18 mouse cellular contexts compared by ENCODE assay signal in the genomic region with DNA sequence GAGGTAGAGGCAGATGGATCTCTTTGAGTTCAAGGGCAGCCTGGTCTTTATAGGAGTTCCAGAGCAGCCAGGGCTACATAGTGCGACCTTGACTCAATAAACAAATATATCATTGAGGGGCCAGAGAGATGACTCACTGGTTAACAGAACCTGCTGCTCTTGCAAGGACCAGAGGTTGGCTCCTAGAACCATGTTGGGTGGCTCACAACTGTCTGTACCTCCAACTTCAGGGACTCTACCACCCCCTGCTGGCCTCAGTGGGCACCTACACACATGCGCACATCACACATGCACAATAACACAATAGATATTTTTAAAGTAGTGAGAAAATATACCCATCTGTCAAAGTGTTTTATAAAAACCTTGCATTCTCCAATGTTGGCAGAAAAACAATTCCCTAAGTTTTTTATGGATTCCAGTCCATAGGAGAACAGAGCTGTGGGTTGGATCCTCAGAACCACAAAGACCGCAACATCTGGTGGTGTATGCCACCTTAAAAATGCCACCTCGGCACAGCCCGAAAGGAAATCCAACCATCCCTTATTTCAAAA. TPM values are rescaled to one million over a fixed set of nuclear protein-coding genes. Genes with fewer than 3 reads are reported as not detected.
DNase-seq lines count a peak whose midpoint lies in the region; ATAC-seq and TF ChIP-seq lines count a peak whose summit lies in the region.
"Had no signal": no experiment of that assay in that cellular context is flagged by ENCODE, and none has a peak within 500 bp of the region (broad histone marks: within the 10 kb centered on the region; RNA-seq: fewer than 3 reads in every experiment).

No protein-coding gene starts in this region.

- TF ChIP-seq POLR2A in testis, adult 2 months (IDR thresholded peaks at IDR 0.05; ENCODE audit: control insufficient read depth, low read depth, low read length), result no peak
- no peak for TF ChIP-seq POLR2A in embryonic fibroblast, embryonic 13.5 days (IDR thresholded peaks at IDR 0.05; ENCODE audit: low read depth, low read length)

- DNase-seq in gastrocnemius, adult 2 months, result no peak
- no peak for DNase-seq in gastrocnemius, adult 18-20 months (ENCODE audit: low spot score)
- no peak for DNase-seq in testis, postnatal 10 days (ENCODE audit: low spot score)
- no peak for DNase-seq in cerebellum, postnatal 10 days
- no peak for DNase-seq in heart, adult 8-10 months (ENCODE audit: low spot score)
- no peak for DNase-seq in hindbrain, embryonic 14.5 days (ENCODE audit: low spot score)
- DNase-seq: adrenal gland, postnatal 25 days; cerebellum, postnatal 14 days; gastrocnemius, postnatal 14 days; heart, postnatal 14 days; kidney, adult 11 months; right cerebral cortex, postnatal 25 days had no signal

- no peak overlapping the region for H3K9ac ChIP-seq in hindbrain, embryonic 14.5 days
- H3K9ac ChIP-seq: limb, embryonic 15.5 days; neural tube, embryonic 13.5 days had no signal

- no peak overlapping the region for H3K4me3 ChIP-seq in gastrocnemius, adult 2 months
- H3K4me3 ChIP-seq in testis, adult 2 months (ENCODE audit: control insufficient read depth, low read depth, low read length), result no peak overlapping the region
- no peak overlapping the region for H3K4me3 ChIP-seq in embryonic fibroblast, embryonic 13.5 days (ENCODE audit: insufficient read depth, low read length)
- no peak overlapping the region for H3K4me3 ChIP-seq in hindbrain, embryonic 14.5 days (replicated peaks; ENCODE audit: low read length)
- H3K4me3 ChIP-seq: erythroblast, embryonic 14.5 days; limb, embryonic 15.5 days; neural tube, embryonic 13.5 days had no signal

- no peak overlapping the region for H3K4me2 ChIP-seq in hindbrain, embryonic 14.5 days (replicated peaks)
- H3K4me2 ChIP-seq: limb, embryonic 15.5 days; neural tube, embryonic 13.5 days had no signal

- H3K9me3 ChIP-seq in hindbrain, embryonic 14.5 days (ENCODE audit: control insufficient read depth, low read length), result no peaks in the 10 kb centered on the region
- H3K9me3 ChIP-seq: G1E; limb, embryonic 15.5 days; neural tube, embryonic 13.5 days had no signal

- H3K27ac ChIP-seq in gastrocnemius, adult 2 months, result no peak overlapping the region
- H3K27ac ChIP-seq in testis, adult 2 months (ENCODE audit: control insufficient read depth, insufficient read depth, low read depth, low read length), result no peak overlapping the region
- no peak overlapping the region for H3K27ac ChIP-seq in embryonic fibroblast, embryonic 13.5 days (ENCODE audit: insufficient read depth, low read length)
- no peak overlapping the region for H3K27ac ChIP-seq in hindbrain, embryonic 14.5 days
- H3K27ac ChIP-seq: limb, embryonic 15.5 days; neural tube, embryonic 13.5 days had no signal

- 97% methylated on average over 5 of the region's 5 CpGs for WGBS in hindbrain, embryonic 14.5 days

- peak; percentile 2; the same call in 1 of the 2 replicates for TF ChIP-seq CTCF in gastrocnemius, adult 2 months (IDR thresholded peaks at IDR 0.05)
- peak; percentile 63; the same call in 1 of the 2 replicates for TF ChIP-seq CTCF in testis, adult 2 months (IDR thresholded peaks at IDR 0.05; ENCODE audit: control insufficient read depth, insufficient read depth, insufficient replicate concordance, low read depth, low read length)
- peak; percentile 24; the same call in 1 of the 2 replicates for TF ChIP-seq CTCF in embryonic fibroblast, embryonic 13.5 days (IDR thresholded peaks at IDR 0.05; ENCODE audit: borderline replicate concordance, insufficient read depth, low read length)

- H3K27me3 ChIP-seq in testis, adult 2 months (ENCODE audit: control insufficient read depth, insufficient read depth, low read length), result no peaks in the 10 kb centered on the region
- no peaks in the 10 kb centered on the region for H3K27me3 ChIP-seq in hindbrain, embryonic 14.5 days (ENCODE audit: control insufficient read depth, insufficient read depth, low read length)
- H3K27me3 ChIP-seq: limb, embryonic 15.5 days; neural tube, embryonic 13.5 days had no signal

- H3K36me3 ChIP-seq in testis, adult 2 months (ENCODE audit: control insufficient read depth, insufficient read depth, low read length), result no peaks in the 10 kb centered on the region
- H3K36me3 ChIP-seq in hindbrain, embryonic 14.5 days (replicated peaks; ENCODE audit: control insufficient read depth, insufficient read depth), result no peaks in the 10 kb centered on the region
- H3K36me3 ChIP-seq: G1E; limb, embryonic 15.5 days; neural tube, embryonic 13.5 days had no signal

- intact Hi-C loops in gastrocnemius, adult 2 months (cut with DNase I), result no loop called here

- no peak for ATAC-seq in hindbrain, embryonic 14.5 days (ENCODE audit: low FRiP score)

- no peaks in the 10 kb centered on the region for H3K4me1 ChIP-seq in testis, adult 2 months (ENCODE audit: control insufficient read depth, insufficient read depth, low read length)
- H3K4me1 ChIP-seq in embryonic fibroblast, embryonic 13.5 days (ENCODE audit: control insufficient read depth, insufficient read depth, low read length), result no peaks in the 10 kb centered on the region
- H3K4me1 ChIP-seq in hindbrain, embryonic 14.5 days (replicated peaks; ENCODE audit: control insufficient read depth, insufficient read depth, low read length), result no peaks in the 10 kb centered on the region
- H3K4me1 ChIP-seq: limb, embryonic 15.5 days; neural tube, embryonic 13.5 days had no signal

RNA-seq across cellular contexts. Expression of a gene that starts 11.3 kb away (rescaled TPM):
- 1 to 10 TPM; 2.3 to 2.4 TPM for total RNA-seq in gastrocnemius, adult 2 months (2021)
- total RNA-seq in gastrocnemius, adult 18-20 months (2021), result 1 to 10 TPM; 2.0 to 2.4 TPM
- 2.5 and 2.6 TPM in 2 replicates for polyA plus RNA-seq in testis, adult 2 months (2012; rRNA removed)
- polyA plus RNA-seq in embryonic fibroblast, embryonic 13.5 days (2011; ENCODE audit: insufficient read length, low read depth, missing spikeins), result 1.0 and 6.5 TPM in 2 replicates
- 10 to 100 TPM in 1 of 4 experiments, 1 to 10 TPM in 3; 4.9 to 10.0 (median 6.2) TPM for total RNA-seq in heart, adult 8-10 months (2022)
- polyA plus RNA-seq in hindbrain, embryonic 14.5 days (2014; fragmentation: Nextera tagmentation; extraction: Ambion mirVana), result 82.2 and 99.7 TPM in 2 replicates

RNA-seq across cellular contexts. Expression of a gene that starts 23.3 kb away (rescaled TPM):
- total RNA-seq in gastrocnemius, adult 2 months (2021), result 1 to 10 TPM; 2.7 to 3.3 TPM
- total RNA-seq in gastrocnemius, adult 18-20 months (2021), result 1 to 10 TPM; 1.9 to 2.8 TPM
- 8.3 and 9.5 TPM in 2 replicates for polyA plus RNA-seq in testis, adult 2 months (2012; rRNA removed)
- 5.7 and 8.7 TPM in 2 replicates for polyA plus RNA-seq in embryonic fibroblast, embryonic 13.5 days (2011; ENCODE audit: insufficient read length, low read depth, missing spikeins)
- 1 to 10 TPM; 3.2 to 6.2 (median 5.4) TPM for total RNA-seq in heart, adult 8-10 months (2022)
- polyA plus RNA-seq in hindbrain, embryonic 14.5 days (2014; fragmentation: Nextera tagmentation; extraction: Ambion mirVana), result 10.7 and 10.9 TPM in 2 replicates

RNA-seq across cellular contexts. Expression of a gene that starts 23.7 kb away (rescaled TPM):
- total RNA-seq in gastrocnemius, adult 2 months (2021), result 10 to 100 TPM; 35.1 to 36.9 TPM
- total RNA-seq in gastrocnemius, adult 18-20 months (2021), result 10 to 100 TPM; 37.1 to 42.2 TPM
- 35.7 and 38.7 TPM in 2 replicates for polyA plus RNA-seq in testis, adult 2 months (2012; rRNA removed)
- 56.5 and 84.6 TPM in 2 replicates for polyA plus RNA-seq in embryonic fibroblast, embryonic 13.5 days (2011; ENCODE audit: insufficient read length, low read depth, missing spikeins)
- 10 to 100 TPM; 52.4 to 70.4 (median 56.4) TPM for total RNA-seq in heart, adult 8-10 months (2022)
- 124 and 159 TPM in 2 replicates for polyA plus RNA-seq in hindbrain, embryonic 14.5 days (2014; fragmentation: Nextera tagmentation; extraction: Ambion mirVana)

RNA-seq across cellular contexts. Expression of a gene that starts 40.5 kb away (rescaled TPM):
- 10 to 100 TPM; 22.3 to 22.4 TPM for total RNA-seq in gastrocnemius, adult 2 months (2021)
- 10 to 100 TPM; 16.2 to 20.7 TPM for total RNA-seq in gastrocnemius, adult 18-20 months (2021)
- 337 and 349 TPM in 2 replicates for polyA plus RNA-seq in testis, adult 2 months (2012; rRNA removed)
- polyA plus RNA-seq in embryonic fibroblast, embryonic 13.5 days (2011; ENCODE audit: insufficient read length, low read depth, missing spikeins), result 132 and 145 TPM in 2 replicates
- 10 to 100 TPM; 46.5 to 52.3 (median 50.4) TPM for total RNA-seq in heart, adult 8-10 months (2022)
- polyA plus RNA-seq in hindbrain, embryonic 14.5 days (2014; fragmentation: Nextera tagmentation; extraction: Ambion mirVana), result 96.5 and 97.0 TPM in 2 replicates

RNA-seq across cellular contexts. Expression of a gene that starts 42.6 kb away (rescaled TPM):
- total RNA-seq in gastrocnemius, adult 2 months (2021), result 10 to 100 TPM; 16.6 to 16.8 TPM
- total RNA-seq in gastrocnemius, adult 18-20 months (2021), result 10 to 100 TPM; 11.1 to 15.9 TPM
- 5.8 and 7.1 TPM in 2 replicates for polyA plus RNA-seq in testis, adult 2 months (2012; rRNA removed)
- 0.95 TPM in 1 of 2 replicates, not detected in the other for polyA plus RNA-seq in embryonic fibroblast, embryonic 13.5 days (2011; ENCODE audit: insufficient read length, low read depth, missing spikeins)
- total RNA-seq in heart, adult 8-10 months (2022), result 10 to 100 TPM; 18.6 to 38.7 (median 31.5) TPM
- 2.5 and 5.3 TPM in 2 replicates for polyA plus RNA-seq in hindbrain, embryonic 14.5 days (2014; fragmentation: Nextera tagmentation; extraction: Ambion mirVana)
- polyA plus RNA-seq: erythroblast, embryonic 14.5 days; G1E had no signal

Comparison
In these comparisons a context has a peak if more than half of its experiments do, and no peak if none do; other contexts are left out.
1. CTCF ChIP-seq: peak in every context shown above with its lines; median percentile 63 in testis, adult 2 months; 24 in embryonic fibroblast, embryonic 13.5 days; 2 in gastrocnemius, adult 2 months.